Mouse (Mus musculus) cerebellum, postnatal 36 days (tissue): Measurements from ENCODE around the gene Zhx3.

ENCODE experiments used
- DNase-seq, 2 experiments: peaks; one replicate each; pipeline ENCODE4 v3.0.0; 2021 to 2022; ENCODE audit warnings: mixed read lengths in 2 of 2

Zhx3 gene

DNA sequence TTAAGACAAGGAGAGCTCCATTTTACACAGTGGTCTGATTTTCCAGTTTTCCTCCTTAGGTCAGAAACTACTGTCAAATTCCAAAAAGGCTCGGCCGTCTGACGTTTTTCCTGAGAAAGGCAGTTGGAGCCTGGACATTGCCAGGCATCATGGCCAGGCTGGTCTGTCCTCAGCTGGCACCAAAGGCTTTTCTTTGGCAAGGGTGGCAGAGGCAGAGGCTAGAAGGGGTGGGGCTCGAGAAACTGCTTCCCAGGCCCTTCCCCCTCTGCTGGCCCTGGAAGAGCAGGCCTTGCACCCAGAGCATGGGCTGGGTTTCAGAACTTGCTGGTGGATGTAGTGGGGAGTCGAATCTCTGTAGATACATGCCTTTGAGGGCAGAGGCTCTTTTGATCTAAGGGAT lies 9.6 kb upstream of the Zhx3 start:
- DNase-seq: no peak

- DNase-seq: no peak
Observed at GRCm38 (mm10) chr2:160881462-160882101, 8.8 kb upstream of the Zhx3 start.

DNA sequence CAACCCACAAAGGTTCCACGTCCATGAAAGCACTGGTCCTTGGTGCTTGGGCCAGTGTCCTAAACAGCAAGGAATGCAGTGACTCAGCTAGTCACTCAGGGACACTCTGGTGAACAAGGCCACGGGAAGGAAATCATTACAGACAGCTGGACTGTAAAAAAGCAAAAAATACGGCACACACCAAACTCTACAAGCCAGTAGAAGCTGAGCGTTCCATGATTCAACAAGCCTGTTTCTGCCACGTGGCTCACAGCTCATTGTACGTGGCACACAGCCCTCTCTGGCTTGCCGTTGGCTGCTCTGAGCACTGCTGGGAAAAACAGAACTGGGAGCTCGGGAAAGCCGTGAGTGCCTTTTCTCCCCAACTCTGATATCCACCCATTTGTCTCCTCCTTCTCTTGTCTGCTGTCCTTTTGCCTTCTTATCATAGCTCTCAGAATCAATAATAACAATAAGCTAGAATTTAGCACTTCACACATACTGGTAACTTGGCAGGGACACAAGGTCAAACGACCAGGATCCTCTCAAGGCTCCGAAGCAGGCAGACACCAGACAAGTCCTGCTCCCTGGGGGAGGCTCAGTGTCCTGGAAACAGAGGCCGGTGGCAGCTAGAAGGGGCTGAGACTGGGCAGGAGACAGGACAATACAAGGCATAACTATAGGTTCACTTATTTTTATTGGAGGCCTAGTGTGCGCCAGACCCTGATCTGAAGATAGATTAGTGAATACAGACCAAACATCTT lies 7.8 kb upstream of the Zhx3 start, which contains the start of gene Lpin3:
Lpin3 (plus strand) TSS at position 218 of the 743 bp plus-strand sequence.
- DNase-seq: no peak

DNA sequence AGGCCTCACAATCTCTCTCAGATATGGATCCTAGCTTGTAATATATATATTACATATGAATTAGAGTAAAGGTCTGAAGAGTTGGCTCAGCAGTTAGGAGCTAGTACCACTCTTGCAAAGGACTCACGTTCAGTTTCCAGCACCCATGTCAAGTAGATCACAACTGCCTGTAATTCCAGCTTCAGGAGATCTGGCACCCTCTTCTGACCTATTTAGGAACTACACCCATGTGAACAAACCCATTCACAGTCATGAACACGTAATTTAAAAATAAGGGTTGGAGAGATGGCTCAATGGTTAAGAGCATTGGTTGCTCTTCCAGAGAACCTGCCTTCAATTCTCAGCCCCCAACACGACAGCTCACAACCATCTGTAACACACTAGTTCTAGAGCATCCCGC lies 3.3 kb upstream of the Zhx3 start:
- DNase-seq: no peak

DNA sequence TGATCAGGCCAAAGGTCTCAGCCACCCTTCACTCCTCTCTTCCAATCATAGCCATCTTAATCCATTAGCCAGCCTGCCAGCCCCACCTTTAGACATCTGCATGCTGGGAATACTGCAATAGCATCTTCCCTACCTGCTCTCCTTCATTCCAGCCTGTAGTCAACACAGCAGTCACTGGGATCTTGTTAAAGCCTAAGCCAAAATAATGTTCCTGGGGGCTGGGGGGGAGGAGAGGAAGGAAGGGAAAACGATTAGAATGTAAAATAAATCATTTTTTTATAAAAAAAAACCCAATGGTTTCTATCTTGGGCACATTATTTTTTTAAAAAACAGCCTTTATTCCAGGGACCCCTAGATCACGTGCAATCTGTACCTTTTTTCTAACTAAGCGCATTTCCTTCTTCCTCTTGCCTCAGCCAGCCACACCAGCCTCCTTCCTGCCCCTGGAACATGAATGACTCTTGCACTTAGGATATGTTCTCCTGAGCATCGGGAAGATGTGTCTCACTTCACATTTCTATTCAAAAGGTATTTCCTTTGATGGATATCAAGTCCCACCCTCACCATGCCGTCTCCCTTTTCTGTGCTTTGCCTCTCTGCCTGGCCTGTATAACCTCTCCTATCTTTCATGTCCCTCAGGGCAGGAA lies 1.6 kb upstream of the Zhx3 start:
- DNase-seq: no peak

DNA sequence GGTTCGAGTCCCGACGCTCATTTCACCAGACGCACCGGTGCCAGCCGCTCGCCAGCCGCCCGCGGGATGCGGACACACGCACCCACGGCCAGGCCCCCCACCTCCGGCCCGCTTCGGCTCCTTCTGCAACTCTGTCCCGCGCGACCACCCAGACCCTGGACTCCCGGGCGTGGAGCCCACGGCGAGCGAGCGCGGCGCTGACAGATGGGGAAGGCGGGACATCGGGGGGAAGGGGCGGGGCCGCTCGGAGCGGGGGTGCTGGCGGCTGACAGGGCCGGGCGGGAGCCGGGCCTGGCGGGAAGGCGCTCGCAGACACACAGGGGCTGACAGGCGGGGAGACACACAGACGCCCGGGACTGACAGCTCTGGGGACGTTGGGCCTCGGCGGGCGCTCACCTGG lies 403 bp downstream of the Zhx3 start:
- peak; percentile 70 to 81 for DNase-seq

- no peak for DNase-seq
Observed at GRCm38 (mm10) chr2:160871310-160871709, 1.5 kb downstream of the Zhx3 start.

DNA sequence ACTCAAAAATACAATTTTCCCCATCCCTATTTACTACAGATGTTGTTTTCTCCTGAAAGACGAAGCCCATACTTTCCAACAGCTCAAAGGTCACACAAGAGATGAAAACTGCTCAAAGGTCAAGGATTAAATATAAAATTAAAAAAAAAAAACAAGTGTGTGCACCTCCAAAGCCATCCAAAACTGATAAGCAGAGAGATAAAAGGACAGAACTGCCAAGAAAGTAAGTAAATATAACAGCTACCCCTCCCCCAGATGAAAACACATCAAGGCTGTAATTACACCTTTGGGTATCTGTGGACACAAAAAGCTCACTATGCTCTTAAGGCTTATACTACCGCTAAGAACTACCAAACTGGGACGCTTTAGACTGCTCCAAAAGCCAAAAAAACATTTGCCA lies 3.4 kb downstream of the Zhx3 start:
- no peak for DNase-seq

- DNase-seq: peak; percentile 39 to 43
Observed at GRCm38 (mm10) chr2:160865266-160865665, 7.5 kb downstream of the Zhx3 start.

GRCm38 (mm10) chr2:160864112-160864511 lies 8.7 kb downstream of the Zhx3 start:
- no peak for DNase-seq

DNA sequence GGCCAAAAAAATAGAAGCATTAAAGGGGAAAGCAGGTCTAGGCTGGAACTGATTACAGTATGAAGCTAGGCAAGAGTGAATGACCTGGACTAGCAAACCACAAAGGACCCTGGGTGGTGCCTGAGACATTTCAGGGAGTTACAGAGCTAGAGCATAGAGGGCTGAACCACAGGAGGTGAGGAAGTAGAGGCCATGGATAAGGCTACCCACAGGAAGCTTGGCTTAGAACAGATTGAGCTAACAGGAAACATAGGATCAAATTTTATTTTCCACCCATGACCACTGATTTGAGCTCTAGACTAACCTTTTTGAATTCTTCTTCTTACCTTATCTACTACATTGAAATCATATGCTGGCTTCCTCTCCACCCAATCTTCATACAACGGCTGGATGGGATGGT lies 12.4 kb downstream of the Zhx3 start:
- DNase-seq: no peak

DNA sequence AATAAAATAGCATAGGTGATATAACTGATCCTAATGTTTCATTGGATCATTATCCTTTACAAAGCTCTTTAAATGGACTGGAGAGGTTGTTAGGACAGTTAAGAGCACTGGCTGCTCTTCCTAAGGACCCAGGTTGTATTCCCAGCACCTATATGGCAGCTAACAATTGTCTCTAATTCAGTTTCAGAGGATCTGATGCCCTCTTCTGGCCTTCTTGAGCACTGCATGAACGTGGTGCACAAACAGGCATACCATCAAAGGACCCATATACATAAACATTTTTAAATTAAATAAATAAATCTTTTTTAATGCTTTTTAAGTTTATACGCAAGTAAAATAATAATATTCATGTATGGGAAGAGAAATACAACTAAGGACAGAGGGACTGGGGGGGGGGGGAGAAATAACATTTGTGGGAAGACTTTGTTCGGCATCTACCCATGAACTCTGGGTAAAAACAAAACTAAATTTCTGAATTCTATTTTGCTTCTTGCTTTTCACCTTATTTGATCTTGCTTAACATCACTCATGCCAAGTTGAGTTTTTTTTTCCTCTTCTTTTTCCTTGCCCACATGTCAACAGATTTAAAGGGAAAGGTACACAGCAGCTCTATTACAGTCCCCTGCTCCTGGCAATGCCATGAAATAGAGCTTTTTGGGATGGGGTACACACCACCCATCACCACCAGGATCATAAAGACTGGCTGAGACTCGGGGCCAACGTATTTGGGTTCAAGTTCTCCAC lies 16.3 kb downstream of the Zhx3 start:
- no peak for DNase-seq

DNA sequence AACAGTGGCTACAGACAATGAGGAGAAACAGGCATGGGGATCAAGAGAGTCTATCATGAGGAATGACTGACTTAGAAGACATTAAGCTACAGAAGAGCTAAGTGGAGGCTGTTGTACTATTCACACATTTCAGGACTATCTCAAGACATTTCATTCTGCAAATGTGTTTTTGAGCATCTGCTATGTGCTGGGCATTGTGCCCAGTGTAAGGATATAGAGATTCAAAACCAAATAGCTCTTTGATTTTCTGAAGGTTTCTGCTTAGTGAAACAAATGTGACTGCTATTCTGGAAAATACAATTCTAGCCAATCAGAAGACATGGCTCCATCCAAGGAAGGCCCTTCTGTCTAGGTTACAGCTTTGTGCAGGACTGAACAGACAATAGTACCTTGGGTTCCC lies 18.1 kb downstream of the Zhx3 start:
- DNase-seq: peak; percentile 33 to 43

DNA sequence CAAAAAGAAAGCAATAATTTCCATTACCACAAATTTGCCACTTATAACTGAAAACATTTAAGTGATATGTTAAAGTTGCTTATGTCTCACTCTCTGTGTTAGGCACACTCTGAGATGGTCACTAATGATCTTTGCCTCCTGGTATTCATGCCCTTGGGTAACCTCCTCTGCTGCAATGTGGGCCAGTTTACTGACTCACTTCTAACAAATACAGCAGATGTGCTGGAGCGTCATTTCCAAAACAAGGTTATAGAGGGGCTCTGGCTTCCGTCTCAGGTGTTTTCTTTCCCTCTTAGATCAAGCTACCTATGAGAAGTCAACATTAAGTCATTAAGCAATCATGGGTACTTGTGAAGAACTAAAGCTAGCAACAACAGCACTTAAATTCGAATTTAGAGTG lies 22.4 kb downstream of the Zhx3 start:
- no peak for DNase-seq

- no peak for DNase-seq
Observed at GRCm38 (mm10) chr2:160849617-160850240, 23.1 kb downstream of the Zhx3 start.

GRCm38 (mm10) chr2:160848186-160848585 lies 24.6 kb downstream of the Zhx3 start:
- DNase-seq: no peak

- no peak for DNase-seq
Observed at GRCm38 (mm10) chr2:160847664-160848063, 25.1 kb downstream of the Zhx3 start.

DNA sequence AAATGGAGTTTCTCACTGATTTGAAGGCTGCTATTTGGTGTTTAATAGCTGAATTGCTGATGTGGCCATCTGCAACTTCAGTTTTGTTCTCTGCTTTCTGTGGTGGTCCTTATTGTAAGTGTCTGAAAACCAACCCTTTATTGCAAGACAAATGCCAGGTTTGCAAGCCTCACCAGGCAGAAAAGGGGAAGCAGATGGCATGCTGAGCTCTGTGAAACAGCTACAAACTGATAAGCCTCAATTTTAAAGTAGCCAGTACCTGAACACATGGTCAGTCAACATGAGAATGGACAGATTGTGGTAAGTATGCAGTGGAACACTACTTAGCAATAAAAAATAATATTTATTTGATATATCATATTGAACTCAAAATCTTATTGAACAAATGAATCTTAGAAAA lies 32.0 kb downstream of the Zhx3 start:
- no peak for DNase-seq

DNA sequence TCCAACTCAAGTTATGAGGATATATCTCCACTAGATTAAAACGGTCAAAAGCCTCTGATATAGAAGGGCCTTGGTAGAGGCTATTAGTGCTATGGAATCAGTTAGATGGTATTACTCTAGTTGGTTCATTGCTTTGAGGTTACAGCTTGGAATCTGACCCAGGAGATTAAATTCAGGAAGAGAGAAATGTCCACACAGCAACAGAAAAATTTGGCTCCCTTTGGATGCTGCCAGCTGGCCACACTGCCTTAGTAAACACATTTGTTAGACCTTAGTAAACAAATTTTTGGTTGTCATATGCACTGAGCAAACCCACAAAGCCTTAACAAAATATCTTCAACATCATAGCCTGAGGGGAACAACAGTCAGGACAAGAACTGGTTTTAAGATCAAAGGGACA lies 62.0 kb downstream of the Zhx3 start:
- no peak for DNase-seq

- no peak for DNase-seq
Observed at GRCm38 (mm10) chr2:160810376-160810775, 62.4 kb downstream of the Zhx3 start.

DNA sequence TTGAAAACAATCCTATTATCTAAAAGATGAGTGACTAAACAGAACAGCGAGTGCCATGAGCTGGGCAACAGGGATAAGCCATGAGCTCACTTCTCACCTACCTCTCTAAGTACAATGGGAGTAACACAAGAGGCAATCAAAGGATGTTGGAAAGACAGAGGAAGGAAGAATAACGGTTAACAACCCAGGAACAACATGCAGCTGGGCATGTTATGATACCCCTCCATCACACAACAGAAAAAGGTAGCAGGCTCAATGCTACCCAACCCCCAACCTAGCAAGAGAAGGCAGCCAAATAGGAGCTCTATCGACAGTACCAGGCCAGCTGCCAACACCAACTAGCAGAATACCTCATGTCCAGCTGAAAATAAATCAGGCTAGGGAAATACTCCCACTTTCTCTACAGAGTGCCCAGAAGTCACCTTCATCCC lies 66.7 kb downstream of the Zhx3 start:
- peak; percentile 31 to 35 for DNase-seq

GRCm38 (mm10) chr2:160804794-160805527 lies 67.8 kb downstream of the Zhx3 start:
- no peak for DNase-seq
